Mouse (Mus musculus) midbrain, embryonic 10.5 days (tissue): ENCODE measurements around the gene Arhgef38. TPM values are rescaled to one million over a fixed set of nuclear protein-coding genes. Genes with fewer than 3 reads are reported as not detected.

ENCODE experiments used
- DNase-seq: peaks from one replicate; pipeline ENCODE4 v3.0.0-alpha.2; 2017; ENCODE audit warnings: low spot score
- H3K27ac ChIP-seq: fragments of 300-500 bp; sonication (generic); replicated peaks from 2 replicates; pipeline ENCODE4 v1.5.1; 2016; ENCODE audit warnings: mild to moderate bottlenecking
- H3K27me3 ChIP-seq: fragments of 300-500 bp; sonication (generic); 2 replicates; pipeline ENCODE4 v1.6.1; 2016; ENCODE audit warnings: low read depth, mild to moderate bottlenecking; ENCODE audit not compliant: poor library complexity, severe bottlenecking
- H3K36me3 ChIP-seq: fragments of 300-500 bp; sonication (generic); 2 replicates; pipeline ENCODE4 v1.6.1; 2016; ENCODE audit warnings: mild to moderate bottlenecking, moderate library complexity
- H3K4me1 ChIP-seq: fragments of 300-500 bp; sonication (generic); 2 replicates; pipeline ENCODE4 v1.6.1; 2016
- H3K4me3 ChIP-seq: fragments of 300-500 bp; sonication (generic); 2 replicates; pipeline ENCODE4 v1.5.1; 2016; ENCODE audit warnings: mild to moderate bottlenecking, moderate library complexity
- H3K9me3 ChIP-seq: fragments of 300-500 bp; sonication (generic); replicated peaks from 2 replicates; pipeline ENCODE4 v1.6.1; 2016; ENCODE audit warnings: mild to moderate bottlenecking
- WGBS: fragments of 180-500 bp; shearing (Covaris S2); methylation state at CpG from one replicate; pipeline ENCODE4 v1.1.7; 2016; 5-methylcytosine and 5-hydroxymethylcytosine counted together
- polyA plus RNA-seq: library from polyadenylated mRNA; unstranded; fragments of >200 nt; fragmentation: Nextera tagmentation; extraction: Ambion mirVana; gene quantifications from 2 replicates; pipeline ENCODE4 v1.2.1, GENCODE M21; 2016

Arhgef38 gene
- polyA plus RNA-seq, 1 experiment from 2014 or later: not detected

- Histone ChIP-seq H3K36me3 (no peaks in the 10 kb centered on the region), H3K27me3 (no peaks in the 10 kb centered on the region), H3K9me3 (no peaks in the 10 kb centered on the region), H3K27ac (no peak overlapping the region), H3K4me1 (peaks cover 12% of the 10 kb centered on the region), H3K4me3 (no peak overlapping the region)
- 88% methylated on average over 5 of the region's 5 CpGs for WGBS
- DNase-seq: no peak
These were observed 76.5 kb downstream of the Arhgef38 start for GRCm38 (mm10) chr3:133158260-133158659.

DNA sequence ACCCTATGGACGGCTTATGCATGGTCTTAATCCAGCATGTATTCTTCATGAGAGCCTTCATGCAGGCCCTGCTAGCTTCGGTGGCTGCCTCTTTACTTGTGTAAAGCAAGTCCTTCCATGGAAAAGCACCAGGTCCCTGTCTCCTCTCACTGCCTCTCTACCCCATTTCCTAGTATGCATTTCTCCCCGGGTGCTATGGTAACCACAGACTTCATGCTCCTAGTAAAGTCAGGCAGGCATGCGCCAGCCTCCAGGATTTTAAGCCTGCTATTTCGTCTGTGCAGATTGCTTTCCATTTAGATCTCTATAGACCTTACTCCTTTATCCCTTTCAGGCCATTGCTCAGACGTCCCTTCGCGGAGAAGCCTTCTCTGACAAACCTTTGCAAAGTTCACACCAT lies 80.1 kb downstream of the Arhgef38 start:
- no peaks in the 10 kb centered on the region for H3K9me3 ChIP-seq
- DNase-seq: peak; percentile 36
- H3K4me1 ChIP-seq: peaks cover 8% of the 10 kb centered on the region
- H3K27me3 ChIP-seq: no peaks in the 10 kb centered on the region
- no peak overlapping the region for H3K4me3 ChIP-seq
- H3K27ac ChIP-seq: peak overlapping the region; percentile 52
- WGBS: 52% methylated on average over 8 of the region's 8 CpGs
- no peaks in the 10 kb centered on the region for H3K36me3 ChIP-seq

DNA sequence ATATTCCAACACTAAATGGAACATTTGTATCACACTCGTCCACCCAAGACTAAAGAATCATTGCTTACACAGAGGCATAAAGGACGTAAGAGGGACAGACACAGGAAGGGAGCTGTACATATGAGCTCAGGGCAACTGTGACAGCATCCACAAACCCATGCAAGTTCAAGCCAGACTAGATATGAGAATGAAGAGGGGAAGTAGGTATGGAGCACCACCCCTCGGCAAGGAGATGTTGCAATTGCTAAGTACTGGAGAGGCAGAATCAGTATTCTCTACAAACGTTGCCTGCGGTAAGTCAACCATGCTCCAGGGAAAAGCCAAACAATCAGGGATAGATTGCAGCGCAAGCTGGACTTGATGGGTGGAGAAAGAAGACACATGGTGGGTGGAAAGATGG lies 81.1 kb downstream of the Arhgef38 start:
- Histone ChIP-seq H3K27ac (no peak overlapping the region), H3K27me3 (no peaks in the 10 kb centered on the region), H3K9me3 (no peaks in the 10 kb centered on the region), H3K36me3 (no peaks in the 10 kb centered on the region), H3K4me3 (no peak overlapping the region), H3K4me1 (peaks cover 8% of the 10 kb centered on the region)
- 86% methylated on average over 6 of the region's 6 CpGs for WGBS
- no peak for DNase-seq

DNA sequence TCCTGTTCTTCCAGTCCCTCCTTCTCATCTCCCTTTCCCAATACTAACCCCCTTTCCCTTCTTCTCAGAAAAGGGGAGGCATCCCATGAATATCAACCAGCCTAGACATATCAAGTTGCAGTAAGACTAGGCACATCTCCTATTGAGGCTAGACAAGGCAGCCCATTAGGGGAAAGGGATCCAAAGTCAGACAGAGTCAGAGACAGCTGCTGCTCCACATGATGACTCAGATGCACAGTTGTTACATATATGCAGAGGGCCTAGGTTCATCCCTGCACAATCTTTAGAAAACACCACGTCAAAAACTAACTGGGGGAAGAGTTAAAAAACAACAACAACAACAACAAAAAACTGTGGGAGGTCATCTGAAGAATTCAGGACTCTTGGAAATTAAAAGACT lies 81.9 kb downstream of the Arhgef38 start:
- 76% methylated on average over 1 of the region's 1 CpGs for WGBS
- Histone ChIP-seq H3K36me3 (no peaks in the 10 kb centered on the region), H3K4me1 (peaks cover 8% of the 10 kb centered on the region), H3K27ac (no peak overlapping the region), H3K27me3 (no peaks in the 10 kb centered on the region), H3K4me3 (no peak overlapping the region), H3K9me3 (no peaks in the 10 kb centered on the region)
- no peak for DNase-seq

DNA sequence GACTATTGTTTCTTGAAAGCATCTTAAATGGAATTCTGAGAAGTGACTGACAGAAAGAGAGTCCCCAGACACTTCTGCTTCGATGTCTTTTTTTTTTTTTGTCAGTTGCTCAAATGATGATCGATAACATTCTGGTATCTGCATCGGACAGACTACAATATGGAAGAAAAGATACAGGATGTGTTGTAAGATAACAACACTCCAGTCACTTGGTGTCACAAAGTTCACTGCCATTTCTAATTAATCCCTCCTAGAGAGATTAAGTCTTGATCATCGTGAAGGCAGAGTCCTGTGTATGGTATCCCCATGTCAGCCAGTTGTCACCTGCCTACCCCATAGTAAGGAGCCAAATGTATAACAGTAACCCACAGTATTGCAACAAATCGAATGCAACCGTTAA lies 83.1 kb downstream of the Arhgef38 start:
- Histone ChIP-seq H3K9me3 (no peaks in the 10 kb centered on the region), H3K36me3 (no peaks in the 10 kb centered on the region), H3K27me3 (no peaks in the 10 kb centered on the region), H3K27ac (no peak overlapping the region), H3K4me1 (peaks cover 8% of the 10 kb centered on the region), H3K4me3 (no peak overlapping the region)
- 90% methylated on average over 6 of the region's 6 CpGs for WGBS
- no peak for DNase-seq

DNA sequence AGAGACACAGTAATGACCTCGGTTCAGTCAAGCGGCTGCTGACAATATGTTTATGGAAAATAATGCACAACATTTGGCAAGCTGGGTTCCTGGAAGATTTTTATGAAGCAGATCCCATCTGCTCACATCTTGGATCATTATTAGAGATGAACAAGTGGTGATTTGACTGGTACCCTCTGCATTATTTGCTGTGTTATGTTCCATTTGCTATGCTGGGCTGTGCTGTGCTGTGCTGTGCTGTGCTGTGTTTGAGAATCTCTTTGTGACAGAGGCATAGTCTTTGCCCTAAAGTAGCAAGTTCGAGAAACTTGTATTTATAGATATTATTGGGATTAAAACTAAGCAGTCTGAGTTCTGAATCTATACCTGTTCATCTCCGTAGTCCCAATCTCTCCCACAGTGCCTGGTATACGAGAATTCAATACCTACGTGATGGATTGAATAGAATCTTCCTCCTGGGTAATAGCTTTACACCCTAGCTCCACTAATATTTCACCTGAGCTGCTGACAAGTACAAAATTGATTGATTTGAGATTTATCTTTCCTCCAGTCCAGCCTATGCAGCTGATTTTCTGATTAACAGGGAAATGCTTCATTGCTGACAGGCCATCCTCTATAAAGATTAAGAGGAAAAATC lies 90.1 kb downstream of the Arhgef38 start:
- no peaks in the 10 kb centered on the region for H3K36me3 ChIP-seq

GRCm38 (mm10) chr3:133141877-133142276 lies 92.9 kb downstream of the Arhgef38 start:
- H3K9me3 ChIP-seq: no peaks in the 10 kb centered on the region
- DNase-seq: no peak
- no peak overlapping the region for H3K4me3 ChIP-seq
- no peaks in the 10 kb centered on the region for H3K27me3 ChIP-seq
- 93% methylated on average over 6 of the region's 6 CpGs for WGBS
- no peaks in the 10 kb centered on the region for H3K36me3 ChIP-seq
- no peak overlapping the region for H3K27ac ChIP-seq
- H3K4me1 ChIP-seq: no peaks in the 10 kb centered on the region

More for the DNA sequence above, 90.1 kb downstream of the Arhgef38 start:
- H3K4me3 ChIP-seq: no peak overlapping the region
- no peaks in the 10 kb centered on the region for H3K27me3 ChIP-seq
- no peak overlapping the region for H3K27ac ChIP-seq
- H3K9me3 ChIP-seq: no peaks in the 10 kb centered on the region
- 88% methylated on average over 6 of the region's 6 CpGs for WGBS
- DNase-seq: no peak
- H3K4me1 ChIP-seq: no peaks in the 10 kb centered on the region

DNA sequence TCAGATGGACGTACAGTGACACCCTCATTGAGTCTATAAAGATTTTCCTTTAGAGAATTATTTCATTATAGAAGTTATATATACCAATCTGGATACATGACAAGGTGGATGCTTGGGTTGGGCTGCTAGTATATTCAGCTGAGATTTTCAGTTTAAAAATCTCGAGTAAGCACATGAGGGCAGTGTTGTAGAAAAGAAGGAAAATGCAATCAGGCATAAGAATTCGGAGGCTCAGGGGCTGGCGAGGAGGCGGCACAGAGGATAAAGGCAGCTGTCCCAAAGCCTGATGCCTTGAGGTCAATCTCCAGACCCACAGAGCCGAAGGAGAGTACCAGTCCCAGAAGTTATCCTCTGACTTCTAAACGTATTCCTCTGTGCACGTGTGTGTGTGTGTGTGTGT lies 102.1 kb downstream of the Arhgef38 start:
- H3K27me3 ChIP-seq: no peaks in the 10 kb centered on the region
- WGBS: 61% methylated on average over 8 of the region's 8 CpGs
- DNase-seq: no peak
- no peak overlapping the region for H3K27ac ChIP-seq
- no peak overlapping the region for H3K4me3 ChIP-seq
- no peaks in the 10 kb centered on the region for H3K36me3 ChIP-seq
- no peaks in the 10 kb centered on the region for H3K4me1 ChIP-seq
- no peaks in the 10 kb centered on the region for H3K9me3 ChIP-seq

GRCm38 (mm10) chr3:133131372-133131771 lies 103.4 kb downstream of the Arhgef38 start:
- WGBS: 94% methylated on average over 5 of the region's 5 CpGs
- no peaks in the 10 kb centered on the region for H3K36me3 ChIP-seq
- no peak overlapping the region for H3K4me3 ChIP-seq
- no peaks in the 10 kb centered on the region for H3K4me1 ChIP-seq
- no peaks in the 10 kb centered on the region for H3K27me3 ChIP-seq
- no peak overlapping the region for H3K27ac ChIP-seq
- no peak for DNase-seq
- no peaks in the 10 kb centered on the region for H3K9me3 ChIP-seq

GRCm38 (mm10) chr3:133113281-133113680 lies 121.5 kb downstream of the Arhgef38 start:
- H3K4me3 ChIP-seq: no peak overlapping the region
- no peak for DNase-seq
- H3K4me1 ChIP-seq: no peaks in the 10 kb centered on the region
- 64% methylated on average over 1 of the region's 1 CpGs for WGBS
- peaks cover 20% of the 10 kb centered on the region for H3K36me3 ChIP-seq
- no peaks in the 10 kb centered on the region for H3K9me3 ChIP-seq
- no peaks in the 10 kb centered on the region for H3K27me3 ChIP-seq
- H3K27ac ChIP-seq: no peak overlapping the region

DNA sequence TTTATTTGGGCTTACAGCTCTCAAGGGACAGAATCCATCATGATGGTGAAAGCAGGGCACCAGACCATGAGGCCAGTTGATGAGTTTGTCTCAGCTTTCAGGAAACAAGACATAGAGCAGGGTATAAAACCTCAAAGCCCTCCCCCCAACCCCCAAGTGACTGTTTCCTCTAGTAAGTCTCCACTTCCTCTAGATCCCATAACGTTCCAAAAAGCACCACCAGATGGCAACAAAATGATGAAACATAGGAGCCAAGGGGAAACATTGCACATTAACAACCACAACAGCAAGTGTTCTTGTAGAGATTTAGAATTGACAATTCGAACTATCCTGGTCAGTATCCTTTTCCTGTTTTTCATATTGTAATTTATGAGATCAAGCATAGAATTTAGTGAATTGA lies 123.0 kb downstream of the Arhgef38 start:
- Histone ChIP-seq H3K36me3 (peaks cover 36% of the 10 kb centered on the region), H3K27ac (no peak overlapping the region), H3K27me3 (no peaks in the 10 kb centered on the region), H3K9me3 (no peaks in the 10 kb centered on the region), H3K4me3 (no peak overlapping the region), H3K4me1 (no peaks in the 10 kb centered on the region)
- no peak for DNase-seq
- WGBS: 47% methylated on average over 2 of the region's 2 CpGs

- H3K36me3 ChIP-seq: peaks cover 53% of the 10 kb centered on the region
- 88% methylated on average over 4 of the region's 4 CpGs for WGBS
- no peak overlapping the region for H3K4me3 ChIP-seq
- DNase-seq: no peak
- H3K9me3 ChIP-seq: no peaks in the 10 kb centered on the region
- no peaks in the 10 kb centered on the region for H3K27me3 ChIP-seq
- H3K27ac ChIP-seq: no peak overlapping the region
- H3K4me1 ChIP-seq: no peaks in the 10 kb centered on the region
These were observed 124.9 kb downstream of the Arhgef38 start for GRCm38 (mm10) chr3:133109844-133110243.

GRCm38 (mm10) chr3:133108731-133109130 lies 126.0 kb downstream of the Arhgef38 start:
- H3K27ac ChIP-seq: no peak overlapping the region
- no peaks in the 10 kb centered on the region for H3K27me3 ChIP-seq
- 95% methylated on average over 4 of the region's 4 CpGs for WGBS
- H3K36me3 ChIP-seq: peaks cover 64% of the 10 kb centered on the region
- H3K4me1 ChIP-seq: no peaks in the 10 kb centered on the region
- no peaks in the 10 kb centered on the region for H3K9me3 ChIP-seq
- no peak for DNase-seq
- H3K4me3 ChIP-seq: no peak overlapping the region

DNA sequence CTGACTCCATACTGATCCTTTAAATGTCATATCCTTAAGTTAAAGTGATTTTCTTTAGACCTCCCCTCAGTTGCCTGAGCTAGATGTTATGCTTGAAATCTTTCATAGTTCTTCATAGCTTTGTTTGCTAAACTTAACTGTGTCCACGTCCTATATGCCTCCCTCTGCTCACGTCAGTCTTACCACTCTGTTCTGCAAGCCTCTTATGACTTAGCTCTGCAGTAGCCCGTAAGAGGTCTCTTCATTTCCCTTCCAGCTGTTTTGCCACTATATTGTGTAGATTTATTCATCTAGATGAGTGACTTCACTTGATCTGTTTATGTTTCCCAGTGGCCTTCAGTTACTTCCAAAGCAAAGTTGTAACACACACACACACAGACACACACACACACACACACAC lies 130.3 kb downstream of the Arhgef38 start:
- Histone ChIP-seq H3K9me3 (no peaks in the 10 kb centered on the region), H3K4me3 (no peak overlapping the region), H3K4me1 (no peaks in the 10 kb centered on the region), H3K27ac (no peak overlapping the region), H3K36me3 (peaks cover 95% of the 10 kb centered on the region), H3K27me3 (no peaks in the 10 kb centered on the region)
- WGBS: 92% methylated on average over 3 of the region's 3 CpGs
- no peak for DNase-seq
